Mouse (Mus musculus): ENCODE measurements at regions not wholly inside any gene's neighbourhood (a gene's known extent, or its start where the extent isn't known, plus 50 kb on each side); places are given as distances from the start of the nearest gene placed in this dataset.

GRCm38 (mm10) chr4:31757126-31757525 lies 206.8 kb upstream of the Map3k7 start:
- TF ChIP-seq MYOD1 (IDR thresholded peaks at IDR 0.05; ENCODE audit: control insufficient read depth, insufficient read length, low read depth) (no peak), CTCF (IDR thresholded peaks at IDR 0.05; ENCODE audit: control insufficient read depth, insufficient read depth, insufficient read length) (no peak), MAX (IDR thresholded peaks at IDR 0.05) (no peak), USF1 (IDR thresholded peaks at IDR 0.05; ENCODE audit: low read depth) (no peak), MYOG (IDR thresholded peaks at IDR 0.05; ENCODE audit: control insufficient read depth, extremely low read depth, insufficient read length) (no peak), CEBPB (IDR thresholded peaks at IDR 0.05; ENCODE audit: low read depth) (no peak), FOSL1 (IDR thresholded peaks at IDR 0.05; ENCODE audit: insufficient read depth, low read length, poor library complexity, severe bottlenecking) (no peak)

Measured in C2C12 (cell line).